Mouse (Mus musculus) c-Kit-positive CD71-positive TER-119-positive erythroid progenitor cells, embryonic 14.5 days (primary cell): ENCODE data around the gene Slc45a3.

Experiments
- DNase-seq: peaks from one replicate; pipeline ENCODE4 v3.0.0-alpha.2; 2013; ENCODE audit warnings: low spot score

The Slc45a3 gene

DNA sequence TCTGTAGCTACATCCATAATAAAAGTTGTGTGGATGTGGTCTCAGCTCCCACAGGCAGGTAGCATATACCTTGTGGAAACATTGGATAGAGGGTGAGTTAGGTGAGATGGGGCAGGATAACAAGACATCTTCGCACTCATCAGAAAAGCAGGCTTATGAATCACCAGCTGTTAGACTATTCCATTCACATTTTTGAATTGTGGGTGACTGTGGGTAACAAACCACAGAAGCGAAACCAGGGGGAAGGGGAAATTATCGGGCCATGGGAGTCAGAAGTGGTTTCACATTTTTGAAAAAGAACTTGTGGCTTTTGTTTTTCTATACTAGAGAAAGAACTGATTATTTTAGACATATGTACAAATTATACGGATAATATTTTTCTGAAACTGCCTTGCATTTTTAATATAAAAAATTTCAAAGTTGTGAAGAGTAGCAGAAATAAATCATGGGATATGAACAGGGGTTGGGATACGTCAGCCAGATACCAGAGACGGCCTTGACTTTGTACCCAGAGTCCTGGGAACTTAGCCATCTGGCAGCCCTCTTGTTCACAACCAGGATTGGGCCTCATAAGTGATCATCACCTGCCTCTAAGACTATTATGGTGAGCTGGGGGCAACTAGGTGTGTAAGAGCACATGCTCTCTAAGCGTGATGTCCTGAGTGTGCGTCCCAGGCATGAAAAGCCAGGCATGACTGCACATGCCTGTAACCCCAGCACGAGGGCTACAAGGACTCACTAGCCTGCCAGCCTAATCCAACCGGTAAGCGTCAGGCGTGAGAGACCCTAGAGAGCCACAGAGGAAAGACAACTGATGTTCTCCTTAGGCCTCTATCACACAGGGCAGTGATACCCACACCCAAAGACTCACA lies 30.6 kb downstream of the Slc45a3 start:
- no peak for DNase-seq

DNA sequence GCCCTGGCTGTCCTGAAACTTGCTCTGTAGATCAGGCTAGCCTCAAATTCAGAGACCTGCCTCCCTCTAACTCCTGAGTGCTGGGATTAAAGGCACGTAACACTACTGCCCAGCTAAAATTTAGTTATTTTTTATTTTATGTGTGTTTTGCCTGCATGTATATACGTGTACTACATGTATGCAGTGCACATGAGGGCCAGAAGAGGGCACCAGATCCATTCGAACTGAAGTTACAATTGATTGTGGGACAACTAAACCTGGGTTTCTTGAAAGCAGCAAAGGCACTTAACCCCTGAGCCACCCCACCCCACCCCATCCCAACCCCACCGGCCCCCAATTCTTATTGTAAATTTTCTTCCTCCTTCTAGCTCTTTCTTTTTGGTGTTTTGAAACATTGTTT lies 32.3 kb downstream of the Slc45a3 start:
- no peak for DNase-seq

GRCm38 (mm10) chr1:132000506-132000905 lies 37.7 kb downstream of the Slc45a3 start:
- no peak for DNase-seq

GRCm38 (mm10) chr1:132001880-132002330 lies 39.1 kb downstream of the Slc45a3 start:
- DNase-seq = no peak

- DNase-seq = no peak
Measured at GRCm38 (mm10) chr1:132003111-132003510, 40.3 kb downstream of the Slc45a3 start.

- no peak for DNase-seq
Measured at GRCm38 (mm10) chr1:132003817-132004216, 41.0 kb downstream of the Slc45a3 start.

DNA sequence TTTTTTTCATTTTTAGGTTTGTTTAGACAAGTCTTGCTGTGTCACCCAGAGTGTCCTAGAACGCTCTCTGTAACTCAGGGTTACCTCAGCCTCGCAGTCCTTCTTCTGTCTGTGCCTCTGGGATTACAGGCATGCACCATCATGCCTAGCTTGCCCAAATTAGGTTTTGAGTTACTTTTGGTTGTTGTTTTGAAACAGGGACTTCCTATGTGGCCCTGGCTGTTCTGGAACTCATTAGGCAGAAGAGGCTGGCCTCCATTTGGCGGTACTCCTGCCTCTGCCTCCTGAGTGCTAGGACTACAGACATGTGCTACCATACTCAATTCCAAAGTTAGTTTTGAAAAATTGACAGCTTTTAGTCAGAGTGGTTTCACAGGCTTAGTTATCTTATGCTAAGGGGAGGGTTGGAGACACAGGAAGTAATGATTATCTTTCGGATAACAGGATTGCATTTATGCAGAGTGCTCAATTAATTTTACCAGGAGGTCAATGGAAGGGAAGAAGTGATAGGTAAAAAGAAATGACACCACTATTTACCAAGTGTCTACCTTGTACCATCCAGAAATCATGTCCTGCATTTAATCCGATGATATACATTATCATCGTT lies 41.9 kb downstream of the Slc45a3 start:
- DNase-seq = no peak

DNA sequence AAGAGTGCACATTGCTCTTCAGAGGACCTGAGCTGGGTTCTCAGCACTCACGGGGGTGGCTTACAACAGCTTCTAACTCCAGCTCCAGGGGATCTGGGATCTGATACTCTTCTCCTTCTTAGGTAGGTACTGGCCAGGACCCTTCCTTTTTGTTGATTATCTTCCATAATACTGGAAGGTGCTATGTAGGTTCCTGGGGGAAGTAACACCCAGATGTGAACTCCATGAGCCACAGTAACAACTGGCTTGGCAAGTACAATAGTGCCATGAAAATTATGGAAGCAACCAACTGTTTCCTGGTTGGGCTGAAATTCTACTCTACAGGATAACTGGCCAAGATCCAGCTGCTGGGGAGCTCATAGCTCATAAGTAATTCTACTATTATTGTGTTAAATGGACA lies 42.7 kb downstream of the Slc45a3 start:
- no peak for DNase-seq

DNA sequence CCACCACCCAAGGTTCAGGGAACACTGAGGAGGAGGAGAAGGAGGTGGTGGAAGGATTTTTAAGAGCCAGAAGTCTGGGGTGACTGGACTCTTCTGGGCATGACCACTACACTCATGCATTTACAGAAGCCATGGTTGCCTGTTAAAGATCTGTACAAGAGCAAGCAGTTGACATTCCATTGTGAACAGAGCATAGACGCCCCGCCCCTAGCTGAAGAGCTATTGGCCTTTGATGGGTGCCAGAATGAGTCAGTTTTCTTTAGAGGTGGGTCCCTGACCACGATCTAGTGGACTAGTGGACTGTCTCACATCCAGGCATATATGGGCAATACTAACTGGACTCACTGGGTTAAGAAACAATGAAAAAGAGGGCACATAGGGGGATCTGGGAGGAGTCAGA lies 43.3 kb downstream of the Slc45a3 start:
- DNase-seq = no peak

- DNase-seq = no peak
Measured at GRCm38 (mm10) chr1:132006721-132007120, 44.0 kb downstream of the Slc45a3 start.

- DNase-seq = peak; percentile 82
Measured at GRCm38 (mm10) chr1:132007282-132007815, 44.6 kb downstream of the Slc45a3 start, which contains the start of gene Elk4. Gene Elk4 (plus strand): TSS chr1:132007607.

- peak; percentile 80 for DNase-seq
Measured at GRCm38 (mm10) chr1:132007828-132008827, 45.4 kb downstream of the Slc45a3 start.

DNA sequence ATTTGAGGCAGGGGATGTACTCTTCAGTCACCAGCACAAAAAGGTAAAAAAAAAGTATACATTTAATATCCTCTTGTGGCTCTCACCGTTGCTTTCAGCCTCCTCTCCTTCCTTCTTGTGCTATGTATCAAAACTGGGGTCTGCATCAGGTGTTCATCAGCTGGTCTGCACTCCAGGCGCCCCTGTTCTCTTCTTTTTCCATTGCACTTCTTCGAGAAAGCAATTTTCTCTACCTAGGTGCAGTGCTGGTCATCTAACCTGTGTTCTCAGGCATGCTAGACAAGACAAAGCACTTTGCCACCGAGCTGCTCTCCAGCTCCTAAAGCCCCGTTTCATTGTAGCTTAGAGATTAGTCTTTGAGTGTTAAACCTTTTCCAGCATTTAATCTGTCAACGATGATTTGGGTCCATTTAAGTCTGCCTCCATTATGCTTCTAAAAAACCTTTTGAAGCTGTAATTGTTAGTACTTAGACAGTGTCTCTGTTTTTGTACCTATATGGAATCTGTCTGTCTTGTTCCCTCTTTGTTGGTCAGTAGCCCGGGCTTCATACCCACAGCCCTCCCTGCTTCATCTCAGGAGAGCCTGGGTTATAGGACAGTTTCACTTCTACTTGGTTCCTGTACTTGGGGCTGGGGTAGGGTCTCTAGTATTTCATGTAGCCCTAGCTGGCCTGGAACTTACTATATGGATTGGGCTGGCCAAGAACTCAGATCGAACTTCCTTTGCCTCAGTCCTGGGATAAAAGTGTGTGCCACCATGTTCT lies 46.3 kb downstream of the Slc45a3 start:
- DNase-seq = peak; percentile 28

DNA sequence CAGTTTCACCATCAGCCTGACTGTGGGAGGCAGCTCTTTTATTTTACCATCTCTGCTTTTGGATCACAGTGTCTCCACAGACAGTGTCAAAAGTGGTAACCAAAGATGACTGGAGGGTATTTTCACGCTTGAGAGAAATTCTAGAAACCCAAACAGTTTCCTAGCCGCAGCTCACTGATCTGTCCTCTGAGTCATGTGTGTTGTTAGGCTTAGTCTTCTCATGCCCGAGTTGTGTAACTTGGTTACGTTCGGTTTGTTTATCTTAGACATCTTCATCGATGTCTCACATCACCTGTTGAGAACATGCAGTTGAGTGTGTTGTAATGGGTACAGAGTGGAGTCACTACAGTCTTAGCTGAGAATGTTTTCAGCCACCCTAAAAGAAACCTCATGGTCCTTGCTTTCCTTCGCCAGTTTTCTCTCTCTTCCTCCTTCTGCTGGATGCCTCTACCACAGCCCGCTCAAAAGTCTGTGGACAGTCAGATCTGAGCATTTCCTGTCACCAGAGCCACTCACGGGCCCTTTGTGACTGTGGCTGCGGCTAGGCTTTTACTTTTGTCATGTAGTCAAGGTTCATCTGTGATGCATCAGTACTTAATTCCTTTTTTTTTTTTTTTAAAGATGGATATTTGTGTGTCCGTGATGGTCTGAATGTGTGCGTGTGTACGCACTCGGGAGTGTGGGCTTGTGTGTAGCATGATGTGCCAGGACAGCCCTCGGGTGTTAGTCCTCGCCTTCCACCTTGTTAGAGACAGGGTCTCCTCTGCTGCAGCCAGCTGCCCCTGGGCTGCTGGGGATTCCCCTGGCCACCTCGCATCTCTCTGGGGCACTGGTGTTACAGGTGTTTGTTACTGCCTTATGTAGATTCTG lies 48.1 kb downstream of the Slc45a3 start:
- no peak for DNase-seq

DNA sequence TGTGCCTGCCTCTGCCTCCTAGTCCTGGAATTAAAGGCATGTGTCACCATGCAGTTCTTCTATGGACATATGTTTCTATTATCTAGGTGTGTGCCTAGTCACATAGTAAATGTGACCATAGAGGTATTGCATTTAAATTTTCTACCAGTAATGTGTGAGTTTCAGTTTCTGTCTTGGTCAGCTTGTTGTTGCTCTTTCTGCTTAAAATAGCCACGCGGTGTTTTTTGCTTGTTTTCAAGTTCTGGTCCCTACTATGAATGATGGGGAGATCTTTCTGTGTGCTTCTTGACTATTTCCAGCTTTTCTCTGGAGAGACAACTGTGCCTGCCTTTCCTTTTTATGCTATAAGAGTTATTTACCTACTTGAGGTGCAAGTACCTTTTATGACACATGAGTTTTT lies 49.0 kb downstream of the Slc45a3 start:
- no peak for DNase-seq

- DNase-seq = no peak
Measured at GRCm38 (mm10) chr1:132012861-132013260, 50.1 kb downstream of the Slc45a3 start.

DNA sequence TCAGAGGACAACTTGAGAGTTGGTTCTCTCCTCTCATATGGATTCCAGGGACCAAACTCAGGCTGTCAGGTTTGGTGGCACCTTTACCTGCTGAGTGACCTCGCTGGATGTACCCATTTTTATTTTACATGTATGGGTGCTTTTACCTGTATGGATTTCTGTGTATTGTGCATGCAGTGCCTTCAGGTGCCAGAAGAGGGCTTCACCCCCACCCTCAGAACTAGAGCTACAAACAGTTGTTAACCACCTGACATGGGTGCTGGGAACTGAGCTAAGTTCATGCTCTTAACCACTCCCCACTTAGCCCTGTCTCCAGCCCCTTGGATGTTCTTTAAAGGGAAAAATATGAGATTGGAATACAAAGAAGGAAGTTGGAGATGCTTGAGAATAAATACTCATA lies 52.0 kb downstream of the Slc45a3 start:
- DNase-seq = no peak

- DNase-seq = no peak
Measured at GRCm38 (mm10) chr1:132016691-132017090, 53.9 kb downstream of the Slc45a3 start.

DNA sequence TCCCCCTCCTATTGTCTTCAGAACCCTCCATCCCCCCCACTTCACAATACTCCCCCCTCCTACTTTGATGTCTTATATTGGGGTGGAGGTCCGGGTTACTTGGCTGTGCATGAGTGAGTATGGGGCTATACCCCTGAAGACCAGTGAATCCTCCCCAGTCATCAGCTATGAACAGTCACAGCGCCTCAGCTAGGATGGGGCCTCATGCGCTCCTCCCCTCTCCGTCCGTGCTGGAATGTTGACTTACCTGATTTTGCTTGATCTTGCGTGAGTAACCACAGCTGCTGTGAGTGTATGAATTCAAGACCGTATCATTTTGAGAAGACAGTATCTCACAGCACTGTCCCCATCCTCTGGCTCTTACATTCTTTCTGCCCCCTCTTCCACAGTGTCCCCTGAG lies 57.1 kb downstream of the Slc45a3 start:
- DNase-seq = no peak

GRCm38 (mm10) chr1:132022107-132022506 lies 59.3 kb downstream of the Slc45a3 start:
- DNase-seq = no peak
